Mouse (Mus musculus) embryonic facial prominence, embryonic 14.5 days (tissue): ENCODE data around the gene Pcca. TPM values are rescaled to one million over a fixed set of nuclear protein-coding genes. Genes with fewer than 3 reads are reported as not detected.

Experiments
- ATAC-seq: fragments of 200-750 bp; cut with Nextera tagmentation; 2 replicates; pipeline ENCODE4 v1.8.0; 2017; ENCODE audit warnings: low read depth, moderate number of reproducible peaks, moderate TSS enrichment
- DNase-seq: peaks from one replicate; pipeline ENCODE4 v3.0.0-alpha.2; 2015; ENCODE audit warnings: low spot score
- H3K27ac ChIP-seq: fragments of 300-500 bp; sonication (generic); replicated peaks from 2 replicates; pipeline ENCODE4 v1.5.1; 2014; ENCODE audit warnings: low read depth, mild to moderate bottlenecking, low read length, moderate library complexity
- H3K27me3 ChIP-seq: fragments of 300-500 bp; sonication (generic); replicated peaks from 2 replicates; pipeline ENCODE4 v1.6.1; 2014; ENCODE audit warnings: low read length; ENCODE audit not compliant: control insufficient read depth, insufficient read depth
- H3K36me3 ChIP-seq: fragments of 300-500 bp; sonication (generic); 2 replicates; pipeline ENCODE4 v1.6.1; 2014; ENCODE audit warnings: low read length, mixed read lengths; ENCODE audit not compliant: control insufficient read depth, insufficient read depth
- H3K4me1 ChIP-seq: fragments of 300-500 bp; sonication (generic); 2 replicates; pipeline ENCODE4 v1.6.1; 2014; ENCODE audit warnings: antibody characterized with exemption, low read length; ENCODE audit not compliant: control insufficient read depth, insufficient read depth
- H3K4me2 ChIP-seq: fragments of 300-500 bp; sonication (generic); 2 replicates; pipeline ENCODE4 v1.6.1; 2014; ENCODE audit warnings: low read depth, mild to moderate bottlenecking, low read length, moderate library complexity, mixed read lengths
- H3K4me3 ChIP-seq: fragments of 300-500 bp; sonication (generic); 2 replicates; pipeline ENCODE4 v1.5.1; 2014; ENCODE audit warnings: low read depth, mild to moderate bottlenecking, low read length
- H3K9ac ChIP-seq: fragments of 300-500 bp; sonication (generic); 2 replicates; pipeline ENCODE4 v1.6.1; 2014; ENCODE audit warnings: low read depth, mild to moderate bottlenecking, low read length, moderate library complexity, mixed read lengths
- H3K9me3 ChIP-seq: fragments of 300-500 bp; sonication (generic); 2 replicates; pipeline ENCODE4 v1.6.1; 2016; ENCODE audit warnings: low read length; ENCODE audit not compliant: control insufficient read depth
- WGBS: fragments of 180-500 bp; shearing (Covaris S2); extraction: QIAGEN DNeasy Blood & Tissue Kit; methylation state at CpG from one replicate; pipeline ENCODE4 v1.1.7; 2014; 5-methylcytosine and 5-hydroxymethylcytosine counted together
- polyA plus RNA-seq: library from polyadenylated mRNA; unstranded; fragments of >200 nt; fragmentation: Nextera tagmentation; extraction: Ambion mirVana; gene quantifications from 2 replicates; pipeline ENCODE4 v1.2.1, GENCODE M21; 2014

Gene Pcca
- polyA plus RNA-seq, 1 experiment from 2014 or later: 23.1 TPM

DNA sequence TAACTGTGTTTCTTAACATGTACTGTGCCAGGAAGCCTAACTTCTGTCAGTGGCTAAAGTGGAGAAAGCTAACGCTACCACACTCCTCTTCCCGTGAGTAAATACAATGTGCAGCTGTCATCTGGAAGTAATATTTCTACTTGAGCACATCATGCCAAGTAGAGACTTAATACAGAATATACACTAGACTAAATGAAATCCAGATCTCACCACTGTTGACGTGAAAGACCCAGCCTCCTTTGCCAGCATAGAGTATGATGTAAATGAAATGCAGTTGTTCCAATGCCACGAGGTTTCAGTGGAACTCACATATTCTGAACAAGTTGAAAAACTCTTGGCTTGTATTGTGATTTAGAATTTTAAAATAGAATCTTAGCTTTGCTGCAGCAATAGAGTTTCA is 73.3 kb downstream of the Pcca start:
- Histone ChIP-seq H3K9ac (no peak overlapping the region), H3K27me3 (no peaks in the 10 kb centered on the region; the same call in 1 of the 2 replicates), H3K4me2 (no peak overlapping the region), H3K27ac (peak overlapping the region; percentile 65), H3K4me3 (no peak overlapping the region), H3K4me1 (no peaks in the 10 kb centered on the region; the same call in 1 of the 2 replicates), H3K9me3 (no peaks in the 10 kb centered on the region), H3K36me3 (no peaks in the 10 kb centered on the region)
- DNase-seq (peak; percentile 93), ATAC-seq (peak; percentile 90)
- WGBS: 29% methylated on average over 4 of the region's 4 CpGs

DNA sequence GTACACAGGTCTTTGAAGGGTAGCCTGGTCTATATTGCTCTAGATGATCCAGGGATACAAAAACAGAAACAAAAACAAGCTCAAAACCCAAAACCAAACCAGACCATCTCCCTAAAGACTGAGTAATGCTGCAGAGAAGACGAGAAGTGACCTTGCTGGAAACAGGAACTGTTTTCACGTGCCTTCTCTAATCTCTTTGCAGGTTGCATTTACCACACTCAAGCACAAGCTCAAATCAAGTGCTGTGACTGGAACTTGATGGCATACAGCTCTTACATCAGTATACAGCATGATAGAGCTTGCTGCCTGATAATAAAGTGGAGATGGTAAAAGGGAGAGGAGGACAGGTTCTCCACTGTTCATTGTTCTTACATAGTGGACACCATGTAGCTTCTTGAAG is 74.2 kb downstream of the Pcca start:
- H3K9me3 ChIP-seq: no peaks in the 10 kb centered on the region
- H3K4me3 ChIP-seq: no peak overlapping the region
- DNase-seq (no peak), ATAC-seq (no peak)
- 73% methylated on average over 2 of the region's 2 CpGs for WGBS
- H3K36me3 ChIP-seq: no peaks in the 10 kb centered on the region
- no peak overlapping the region for H3K4me2 ChIP-seq
- H3K9ac ChIP-seq: no peak overlapping the region
- peak overlapping the region; percentile 65; the same call in 1 of the 2 replicates for H3K27ac ChIP-seq
- H3K4me1 ChIP-seq: no peaks in the 10 kb centered on the region; the same call in 1 of the 2 replicates
- no peaks in the 10 kb centered on the region; the same call in 1 of the 2 replicates for H3K27me3 ChIP-seq

DNA sequence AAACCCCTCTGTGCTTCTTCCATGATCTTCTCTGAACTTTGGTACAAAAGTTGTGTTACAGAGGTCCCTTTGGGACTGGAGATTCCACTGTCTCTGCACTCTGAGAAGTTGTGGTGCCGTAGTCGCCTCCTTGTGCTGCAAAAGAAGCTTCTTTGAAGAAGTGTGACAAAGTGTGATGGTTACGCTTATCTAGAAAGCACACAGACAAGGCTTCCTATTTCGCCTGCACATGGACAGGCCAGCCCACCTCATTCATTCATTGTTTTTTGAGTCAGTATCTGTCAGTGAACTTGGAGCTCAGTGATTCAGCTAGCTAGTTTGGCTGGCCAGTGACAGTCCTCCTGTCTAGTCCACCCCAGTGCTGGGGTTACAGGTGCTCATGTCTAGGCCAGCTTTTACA is 76.9 kb downstream of the Pcca start:
- no peaks in the 10 kb centered on the region; the same call in 1 of the 2 replicates for H3K4me1 ChIP-seq
- H3K9ac ChIP-seq: no peak overlapping the region
- DNase-seq (no peak), ATAC-seq (no peak)
- no peak overlapping the region for H3K4me2 ChIP-seq
- WGBS: 93% methylated on average over 4 of the region's 4 CpGs
- no peaks in the 10 kb centered on the region for H3K27me3 ChIP-seq
- no peak overlapping the region for H3K4me3 ChIP-seq
- H3K27ac ChIP-seq: no peak overlapping the region
- no peaks in the 10 kb centered on the region for H3K36me3 ChIP-seq
- no peaks in the 10 kb centered on the region for H3K9me3 ChIP-seq

DNA sequence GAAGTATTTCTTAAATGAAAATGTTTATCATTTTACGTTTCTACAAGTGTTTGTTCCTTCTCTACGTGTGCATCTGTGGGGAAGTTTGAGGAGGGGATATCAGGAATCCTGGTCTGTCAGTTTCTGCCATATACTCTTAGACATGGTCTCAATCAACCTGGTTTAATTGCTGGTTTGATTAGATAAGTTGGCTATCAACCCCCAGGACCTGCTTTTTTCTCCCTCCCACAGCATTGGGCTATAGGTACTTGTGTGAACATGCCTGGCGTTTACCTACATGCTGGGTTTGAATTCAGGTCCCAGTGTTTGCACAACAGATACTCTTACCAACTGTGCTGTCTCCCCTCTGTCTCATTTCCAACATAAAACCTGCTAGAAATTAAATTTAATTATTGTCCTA is 78.2 kb downstream of the Pcca start:
- ATAC-seq: no peak
- Histone ChIP-seq H3K4me2 (no peak overlapping the region), H3K9me3 (no peaks in the 10 kb centered on the region), H3K27ac (no peak overlapping the region), H3K9ac (no peak overlapping the region), H3K4me1 (no peaks in the 10 kb centered on the region; the same call in 1 of the 2 replicates), H3K36me3 (no peaks in the 10 kb centered on the region), H3K27me3 (no peaks in the 10 kb centered on the region), H3K4me3 (no peak overlapping the region)
- DNase-seq: no peak
- WGBS: 88% methylated on average over 3 of the region's 3 CpGs

DNA sequence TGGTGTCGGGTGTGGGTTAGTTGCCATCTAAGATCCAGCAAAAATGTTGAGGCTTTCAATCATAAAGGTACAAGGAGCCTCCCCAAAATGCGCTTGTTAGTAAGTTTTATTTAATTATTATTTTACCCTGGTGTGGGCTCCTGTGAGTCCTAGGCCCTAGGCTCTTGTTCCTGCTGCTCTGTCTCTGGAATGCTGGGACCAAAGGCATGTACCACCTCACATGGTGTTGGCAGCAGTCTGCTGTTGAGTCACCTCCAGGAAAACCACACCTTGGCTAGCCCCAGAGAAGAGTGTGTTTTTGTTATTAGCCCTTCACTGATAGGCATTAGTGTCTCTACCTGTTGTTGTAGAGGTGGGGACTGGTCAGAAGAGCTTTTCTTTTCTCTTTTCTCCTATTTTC is 83.5 kb downstream of the Pcca start:
- H3K9me3 ChIP-seq: no peaks in the 10 kb centered on the region
- no peaks in the 10 kb centered on the region for H3K4me1 ChIP-seq
- no peak overlapping the region for H3K4me2 ChIP-seq
- no peaks in the 10 kb centered on the region for H3K36me3 ChIP-seq
- H3K9ac ChIP-seq: no peak overlapping the region
- DNase-seq (no peak), ATAC-seq (no peak)
- H3K4me3 ChIP-seq: no peak overlapping the region
- 93% methylated on average over 2 of the region's 2 CpGs for WGBS
- no peaks in the 10 kb centered on the region for H3K27me3 ChIP-seq
- no peak overlapping the region for H3K27ac ChIP-seq

DNA sequence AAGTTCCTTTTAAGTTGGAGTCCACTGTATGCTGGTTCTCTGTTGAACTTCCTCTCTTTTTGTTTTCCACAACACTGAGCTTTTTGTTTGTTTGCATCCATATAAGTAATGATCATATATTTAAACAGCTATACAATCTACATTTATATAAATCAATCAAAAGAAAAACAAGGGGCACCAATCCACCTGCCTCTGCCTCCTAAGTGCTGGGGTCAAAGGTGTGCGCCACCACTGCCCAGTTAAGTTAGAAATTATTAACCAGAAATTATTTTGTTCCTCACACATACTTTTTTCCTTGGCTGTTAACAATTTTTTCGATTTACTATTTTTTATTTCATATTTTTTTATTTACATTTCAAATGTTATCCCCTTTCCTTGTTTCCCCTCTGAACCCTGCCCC is 99.3 kb downstream of the Pcca start:
- no peak for DNase-seq
- WGBS: 93% methylated on average over 2 of the region's 2 CpGs
- no peak for ATAC-seq

DNA sequence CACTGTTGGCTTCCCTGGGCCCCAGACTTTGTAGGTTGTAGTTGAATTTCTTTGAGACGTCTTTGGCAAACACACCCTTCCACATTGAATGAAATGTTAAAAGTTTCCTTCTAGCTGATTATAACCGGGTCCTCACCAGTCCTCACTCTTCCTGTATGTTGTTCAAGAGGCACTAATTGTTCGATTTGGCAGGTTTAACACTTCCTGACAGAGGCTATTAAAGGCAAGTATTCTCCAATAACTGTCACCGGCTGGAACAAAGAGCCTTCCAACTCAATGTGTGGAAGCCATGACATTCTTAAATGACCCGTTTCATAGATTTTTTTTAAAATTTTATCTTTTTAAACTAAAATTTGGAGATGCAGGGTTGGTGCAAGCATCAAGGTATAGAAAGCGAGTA is 102.5 kb downstream of the Pcca start:
- Histone ChIP-seq H3K4me2 (no peak overlapping the region), H3K27me3 (no peaks in the 10 kb centered on the region), H3K36me3 (no peaks in the 10 kb centered on the region), H3K9ac (no peak overlapping the region), H3K9me3 (no peaks in the 10 kb centered on the region), H3K4me1 (no peaks in the 10 kb centered on the region), H3K27ac (no peak overlapping the region), H3K4me3 (no peak overlapping the region)
- no peak for ATAC-seq
- 50% methylated on average over 6 of the region's 6 CpGs for WGBS
- DNase-seq: no peak

More for the DNA sequence above, 99.3 kb downstream of the Pcca start:
- Histone ChIP-seq H3K4me1 (no peaks in the 10 kb centered on the region), H3K27me3 (no peaks in the 10 kb centered on the region), H3K9me3 (no peaks in the 10 kb centered on the region), H3K9ac (no peak overlapping the region), H3K4me2 (no peak overlapping the region), H3K36me3 (no peaks in the 10 kb centered on the region), H3K4me3 (no peak overlapping the region), H3K27ac (no peak overlapping the region)

DNA sequence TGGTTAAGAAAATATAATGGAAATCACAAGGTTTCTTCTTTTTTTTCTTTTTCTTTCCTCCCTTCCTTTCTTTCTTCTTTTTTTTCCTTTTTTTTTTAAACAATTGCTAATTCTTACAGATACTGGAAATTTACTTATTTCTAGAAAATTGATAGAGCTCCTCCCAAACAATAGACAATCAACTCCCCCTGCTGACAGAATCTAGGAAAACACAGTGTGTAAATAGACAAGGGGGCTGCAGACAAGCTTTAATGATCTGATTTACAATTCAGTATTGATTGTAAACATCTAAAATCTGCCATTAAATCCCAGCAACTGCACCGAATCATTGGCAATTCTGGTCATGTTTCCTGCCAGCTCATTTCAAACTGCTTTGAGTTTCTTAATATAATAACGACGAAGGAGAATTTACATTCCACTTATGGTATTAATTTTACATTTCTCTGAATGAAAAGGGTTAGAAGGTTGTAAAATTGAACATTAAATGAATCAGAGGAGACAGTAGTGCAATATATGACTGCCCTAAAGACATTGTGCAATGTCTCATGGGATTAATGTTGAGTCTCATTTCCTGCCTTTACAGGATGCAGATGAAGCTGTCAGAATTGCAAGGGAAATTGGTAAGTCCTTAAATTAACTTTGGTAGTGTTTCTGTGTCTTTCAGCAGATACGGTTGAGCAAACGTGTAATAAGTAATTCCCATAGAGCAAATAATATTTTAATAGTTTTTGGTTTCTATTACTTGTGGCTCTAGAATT is 103.9 kb downstream of the Pcca start:
- no peak overlapping the region for H3K4me2 ChIP-seq
- 41% methylated on average over 5 of the region's 5 CpGs for whole genome bisulfite sequencing
- H3K27me3 ChIP-seq: no peaks in the 10 kb centered on the region
- H3K36me3 ChIP-seq: no peaks in the 10 kb centered on the region
- no peaks in the 10 kb centered on the region for H3K4me1 ChIP-seq
- no peak overlapping the region for H3K27ac ChIP-seq
- H3K4me3 ChIP-seq: no peak overlapping the region
- no peak for ATAC-seq
- H3K9ac ChIP-seq: no peak overlapping the region
- H3K9me3 ChIP-seq: no peaks in the 10 kb centered on the region
- DNase-seq: peak; percentile 52

DNA sequence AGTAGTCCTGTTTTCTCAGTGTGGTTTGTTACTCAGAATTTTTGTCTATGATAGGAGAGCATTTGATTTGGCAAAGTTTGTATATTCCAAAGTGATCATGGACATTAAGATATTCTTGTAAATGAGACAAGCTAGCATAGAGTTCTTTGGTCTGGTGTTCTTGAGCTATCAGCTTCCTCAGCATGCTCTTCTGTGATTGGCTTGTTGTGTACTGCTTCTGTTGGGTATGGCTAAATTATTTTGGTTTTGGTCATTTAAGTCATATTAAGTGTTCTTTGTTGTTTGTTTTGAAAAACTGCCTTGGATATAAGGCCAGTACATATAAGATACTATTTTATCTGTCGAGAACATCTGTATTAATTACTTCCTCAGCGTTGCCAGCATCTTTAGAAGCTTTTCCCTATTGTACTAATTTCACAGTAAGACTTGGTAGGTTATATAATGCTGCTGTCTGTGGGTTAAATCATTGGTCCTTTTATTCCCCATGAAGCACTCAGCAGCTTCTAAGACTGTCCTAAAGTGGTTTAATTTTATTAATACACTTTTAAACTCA is 105.1 kb downstream of the Pcca start:
- Histone ChIP-seq H3K27ac (no peak overlapping the region), H3K4me2 (no peak overlapping the region), H3K4me1 (no peaks in the 10 kb centered on the region), H3K27me3 (no peaks in the 10 kb centered on the region), H3K9me3 (no peaks in the 10 kb centered on the region), H3K36me3 (no peaks in the 10 kb centered on the region), H3K9ac (no peak overlapping the region), H3K4me3 (no peak overlapping the region)
- 85% methylated on average over 2 of the region's 2 CpGs for WGBS
- no peak for ATAC-seq
- no peak for DNase-seq
